Mouse (Mus musculus): ENCODE results near the gene Mapkapk3.

The Mapkapk3 gene

GRCm38 (mm10) chr9:107288105-107288650 lies 1.5 kb downstream of the Mapkapk3 start:
- DNase-seq = no peak

GRCm38 (mm10) chr9:107287294-107287693 lies 2.4 kb downstream of the Mapkapk3 start:
- DNase-seq = no peak

- DNase-seq = peak; percentile 92
Observed at GRCm38 (mm10) chr9:107285009-107285408, 4.7 kb downstream of the Mapkapk3 start.

GRCm38 (mm10) chr9:107282951-107283350 lies 6.7 kb downstream of the Mapkapk3 start:
- no peak for DNase-seq

- DNase-seq = no peak
Observed at GRCm38 (mm10) chr9:107281241-107281987, 8.3 kb downstream of the Mapkapk3 start.

- no peak for DNase-seq
Observed at GRCm38 (mm10) chr9:107280322-107281027, 9.2 kb downstream of the Mapkapk3 start.

GRCm38 (mm10) chr9:107279378-107280321 lies 10.0 kb downstream of the Mapkapk3 start:
- peak; percentile 96 for DNase-seq

- DNase-seq = peak; percentile 98
Observed at GRCm38 (mm10) chr9:107278527-107279377, 10.9 kb downstream of the Mapkapk3 start.

- DNase-seq = no peak
Observed at GRCm38 (mm10) chr9:107278126-107278525, 11.6 kb downstream of the Mapkapk3 start.

GRCm38 (mm10) chr9:107277603-107278002 lies 12.1 kb downstream of the Mapkapk3 start:
- DNase-seq = peak; percentile 84

- peak; percentile 89 for DNase-seq
Observed at GRCm38 (mm10) chr9:107275710-107276109, 14.0 kb downstream of the Mapkapk3 start.

GRCm38 (mm10) chr9:107274751-107275150 lies 14.9 kb downstream of the Mapkapk3 start:
- DNase-seq = no peak

GRCm38 (mm10) chr9:107273184-107273583 lies 16.5 kb downstream of the Mapkapk3 start:
- no peak for DNase-seq

- DNase-seq = peak; percentile 94
Observed at GRCm38 (mm10) chr9:107272284-107272683, 17.4 kb downstream of the Mapkapk3 start.

GRCm38 (mm10) chr9:107271177-107271938 lies 18.3 kb downstream of the Mapkapk3 start:
- DNase-seq = no peak

GRCm38 (mm10) chr9:107269772-107270171 lies 19.9 kb downstream of the Mapkapk3 start:
- no peak for DNase-seq

- DNase-seq = no peak
Observed at GRCm38 (mm10) chr9:107267721-107268402, 21.8 kb downstream of the Mapkapk3 start.

- DNase-seq = no peak
Observed at GRCm38 (mm10) chr9:107267028-107267427, 22.6 kb downstream of the Mapkapk3 start.

- DNase-seq = no peak
Observed at GRCm38 (mm10) chr9:107264731-107265130, 24.9 kb downstream of the Mapkapk3 start.

GRCm38 (mm10) chr9:107263912-107264311 lies 25.8 kb downstream of the Mapkapk3 start:
- DNase-seq = peak; percentile 94
